Mouse (Mus musculus): ENCODE data around the gene Sdcbp2. TPM values are rescaled to one million over a fixed set of nuclear protein-coding genes. Genes with fewer than 3 reads are reported as not detected.

Gene Sdcbp2
- polyA plus RNA-seq, 1 experiment from 2014 or later = 0.86 TPM

- 77% methylated on average over 2 of the region's 2 CpGs for WGBS
- TF ChIP-seq CTCF (IDR thresholded peaks at IDR 0.05; ENCODE audit: low read depth) = no peak
- no peak overlapping the region for H3K27ac ChIP-seq (ENCODE audit: low read depth)
- no peak overlapping the region for H3K9ac ChIP-seq
- no peak for DNase-seq
- no peaks in the 10 kb centered on the region for H3K27me3 ChIP-seq (ENCODE audit: insufficient read depth, low read length)
- H3K4me1 ChIP-seq (ENCODE audit: insufficient read depth) = no peaks in the 10 kb centered on the region
- peaks cover under 1% of the 10 kb centered on the region; the same call in 1 of the 2 replicates for H3K36me3 ChIP-seq (ENCODE audit: insufficient read depth)
- H3K4me3 ChIP-seq (ENCODE audit: low read depth, low read length) = no peak overlapping the region
- H3K4me2 ChIP-seq = no peak overlapping the region
- no peak for ATAC-seq (ENCODE audit: insufficient read depth)
- no peaks in the 10 kb centered on the region for H3K9me3 ChIP-seq (ENCODE audit: low read depth, low read length)
Measured at GRCm38 (mm10) chr2:151569452-151569851, 3.0 kb upstream of the Sdcbp2 start.

- Histone ChIP-seq H3K4me1 (ENCODE audit: insufficient read depth) (peaks cover 4% of the 10 kb centered on the region; the same call in 1 of the 2 replicates), H3K27me3 (ENCODE audit: insufficient read depth, low read length) (no peaks in the 10 kb centered on the region), H3K9ac (no peak overlapping the region), H3K36me3 (ENCODE audit: insufficient read depth) (no peaks in the 10 kb centered on the region; the same call in 1 of the 2 replicates), H3K4me2 (no peak overlapping the region), H3K27ac (ENCODE audit: low read depth) (no peak overlapping the region), H3K4me3 (ENCODE audit: low read depth, low read length) (no peak overlapping the region), H3K9me3 (ENCODE audit: low read depth, low read length) (no peaks in the 10 kb centered on the region)
- ATAC-seq (ENCODE audit: insufficient read depth) (no peak), DNase-seq (no peak)
- 75% methylated on average over 3 of the region's 3 CpGs for WGBS
- TF ChIP-seq CTCF (IDR thresholded peaks at IDR 0.05; ENCODE audit: low read depth) = no peak
Measured at GRCm38 (mm10) chr2:151573667-151574066, 1.2 kb downstream of the Sdcbp2 start.

- no peak overlapping the region for H3K9ac ChIP-seq
- no peak for DNase-seq
- TF ChIP-seq CTCF (IDR thresholded peaks at IDR 0.05; ENCODE audit: low read depth) = no peak
- no peak overlapping the region for H3K4me3 ChIP-seq (ENCODE audit: low read depth, low read length)
- H3K36me3 ChIP-seq (ENCODE audit: insufficient read depth) = no peaks in the 10 kb centered on the region; the same call in 1 of the 2 replicates
- H3K4me2 ChIP-seq = no peak overlapping the region
- H3K4me1 ChIP-seq (ENCODE audit: insufficient read depth) = peaks cover 4% of the 10 kb centered on the region; the same call in 1 of the 2 replicates
- H3K27me3 ChIP-seq (ENCODE audit: insufficient read depth, low read length) = no peaks in the 10 kb centered on the region
- no peak overlapping the region for H3K27ac ChIP-seq (ENCODE audit: low read depth)
- H3K9me3 ChIP-seq (ENCODE audit: low read depth, low read length) = no peaks in the 10 kb centered on the region
- WGBS = 68% methylated on average over 5 of the region's 5 CpGs
- no peak for ATAC-seq (ENCODE audit: insufficient read depth)
Measured at GRCm38 (mm10) chr2:151574607-151575006, 2.2 kb downstream of the Sdcbp2 start.

- H3K36me3 ChIP-seq (ENCODE audit: insufficient read depth) = no peaks in the 10 kb centered on the region; the same call in 1 of the 2 replicates
- H3K4me3 ChIP-seq (ENCODE audit: low read depth, low read length) = peak overlapping the region; percentile 30; the same call in 1 of the 2 replicates
- H3K27ac ChIP-seq (ENCODE audit: low read depth) = peak overlapping the region; percentile 8; the same call in 1 of the 2 replicates
- TF ChIP-seq CTCF (IDR thresholded peaks at IDR 0.05; ENCODE audit: low read depth) = peak; percentile 74
- 24% methylated on average over 7 of the region's 7 CpGs for WGBS
- peak overlapping the region; percentile 58 for H3K4me2 ChIP-seq
- no peak overlapping the region; the same call in 1 of the 2 replicates for H3K9ac ChIP-seq
- DNase-seq (peak; percentile 80), ATAC-seq (ENCODE audit: insufficient read depth) (peak; percentile 25)
- H3K4me1 ChIP-seq (ENCODE audit: insufficient read depth) = peaks cover 4% of the 10 kb centered on the region; the same call in 1 of the 2 replicates
- H3K9me3 ChIP-seq (ENCODE audit: low read depth, low read length) = no peaks in the 10 kb centered on the region
- no peaks in the 10 kb centered on the region for H3K27me3 ChIP-seq (ENCODE audit: insufficient read depth, low read length)
Measured at GRCm38 (mm10) chr2:151575119-151575698, 2.8 kb downstream of the Sdcbp2 start.

- Histone ChIP-seq H3K27ac (ENCODE audit: low read depth) (peak overlapping the region; percentile 8; the same call in 1 of the 2 replicates), H3K36me3 (ENCODE audit: insufficient read depth) (no peaks in the 10 kb centered on the region), H3K9ac (peak overlapping the region; percentile 27), H3K4me1 (ENCODE audit: insufficient read depth) (peaks cover 4% of the 10 kb centered on the region; the same call in 1 of the 2 replicates), H3K9me3 (ENCODE audit: low read depth, low read length) (no peaks in the 10 kb centered on the region), H3K4me2 (peak overlapping the region; percentile 58), H3K27me3 (ENCODE audit: insufficient read depth, low read length) (no peaks in the 10 kb centered on the region), H3K4me3 (ENCODE audit: low read depth, low read length) (peak overlapping the region; percentile 30)
- ATAC-seq (ENCODE audit: insufficient read depth) (peak; percentile 94), DNase-seq (peak; percentile 91)
- no peak for TF ChIP-seq CTCF (IDR thresholded peaks at IDR 0.05; ENCODE audit: low read depth)
- WGBS = 2% methylated on average over 38 of the region's 38 CpGs
Measured at GRCm38 (mm10) chr2:151575699-151576389, 3.4 kb downstream of the Sdcbp2 start.

- no peak overlapping the region for H3K9ac ChIP-seq
- WGBS = 77% methylated on average over 4 of the region's 4 CpGs
- ATAC-seq (ENCODE audit: insufficient read depth) (no peak), DNase-seq (no peak)
- H3K4me2 ChIP-seq = no peak overlapping the region
- no peak overlapping the region for H3K27ac ChIP-seq (ENCODE audit: low read depth)
- H3K4me3 ChIP-seq (ENCODE audit: low read depth, low read length) = no peak overlapping the region
- H3K36me3 ChIP-seq (ENCODE audit: insufficient read depth) = no peaks in the 10 kb centered on the region
- TF ChIP-seq CTCF (IDR thresholded peaks at IDR 0.05; ENCODE audit: low read depth) = no peak
- H3K9me3 ChIP-seq (ENCODE audit: low read depth, low read length) = no peaks in the 10 kb centered on the region
- H3K27me3 ChIP-seq (ENCODE audit: insufficient read depth, low read length) = no peaks in the 10 kb centered on the region
- H3K4me1 ChIP-seq (ENCODE audit: insufficient read depth) = peaks cover 4% of the 10 kb centered on the region; the same call in 1 of the 2 replicates
Measured at GRCm38 (mm10) chr2:151579183-151579582, 6.8 kb downstream of the Sdcbp2 start.

- TF ChIP-seq CTCF (IDR thresholded peaks at IDR 0.05; ENCODE audit: low read depth) = no peak
- no peaks in the 10 kb centered on the region for H3K36me3 ChIP-seq (ENCODE audit: insufficient read depth)
- H3K27ac ChIP-seq (ENCODE audit: low read depth) = no peak overlapping the region
- no peak overlapping the region for H3K4me3 ChIP-seq (ENCODE audit: low read depth, low read length)
- no peak overlapping the region for H3K4me2 ChIP-seq
- no peaks in the 10 kb centered on the region for H3K27me3 ChIP-seq (ENCODE audit: insufficient read depth, low read length)
- peaks cover 4% of the 10 kb centered on the region; the same call in 1 of the 2 replicates for H3K4me1 ChIP-seq (ENCODE audit: insufficient read depth)
- WGBS = 25% methylated on average over 1 of the region's 1 CpGs
- no peak overlapping the region for H3K9ac ChIP-seq
- ATAC-seq (ENCODE audit: insufficient read depth) = no peak
- H3K9me3 ChIP-seq (ENCODE audit: low read depth, low read length) = no peaks in the 10 kb centered on the region
- DNase-seq = no peak
Measured at GRCm38 (mm10) chr2:151580945-151581344, 8.5 kb downstream of the Sdcbp2 start.

Data from lung, embryonic 14.5 days (tissue).